Mouse (Mus musculus) frontal cortex, postnatal 10 days (tissue): Measurements from ENCODE around the gene Zfp110.

Experiments used
- DNase-seq, 2 experiments: peaks; one replicate each; pipeline ENCODE4 v3.0.0; 2022; ENCODE audit warnings: low spot score in 2 of 2, mixed read lengths in 1 of 2

Zfp110 gene

DNA sequence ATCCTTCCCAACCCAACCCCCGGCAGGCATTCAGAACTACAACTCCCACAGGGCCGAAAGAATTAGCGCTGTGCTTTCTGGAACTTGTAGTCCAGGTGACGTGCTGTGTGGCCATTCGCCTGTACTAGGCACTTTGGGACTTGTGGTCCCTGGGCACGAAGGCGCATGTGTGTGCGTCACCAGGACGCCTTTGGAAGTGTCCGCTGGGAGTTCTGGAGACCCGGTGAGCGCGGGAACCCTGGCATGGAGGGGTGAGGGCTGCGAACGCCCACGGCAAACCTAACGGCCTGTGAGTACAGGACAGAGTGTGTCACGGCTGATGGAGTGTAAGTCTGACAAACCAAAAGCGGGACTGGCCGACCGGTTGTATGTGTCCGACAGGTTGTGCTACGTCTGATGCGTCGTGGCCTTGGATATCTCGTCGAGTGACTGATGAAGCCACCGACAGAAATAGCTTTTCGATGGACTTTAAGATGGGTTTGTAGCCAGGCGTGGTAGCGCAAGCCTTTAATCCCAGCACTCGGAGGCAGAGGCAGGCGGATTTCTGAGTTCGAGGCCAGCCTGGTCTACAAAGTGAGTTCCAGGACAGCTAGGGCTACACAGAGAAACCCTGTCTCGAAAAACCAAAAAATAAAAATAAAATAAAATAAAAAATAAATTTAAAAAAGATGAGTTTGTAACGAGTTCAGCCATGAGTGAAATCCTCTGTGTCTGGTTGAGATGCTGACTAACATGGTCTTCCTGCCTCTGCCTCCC lies 63.3 kb downstream of the Zfp110 start, which contains the start of gene Zscan22:
Zscan22 (plus strand) TSS at position 161 of the 756 bp plus-strand sequence.
- DNase-seq = peak; percentile 93 to 94
